Mouse (Mus musculus): ENCODE measurements around the gene Snx9. TPM values are rescaled to one million over a fixed set of nuclear protein-coding genes. Genes with fewer than 3 reads are reported as not detected.

Snx9 gene
- total and polyA plus RNA-seq, 3 experiments, result 12.9 to 22.8 TPM; not detected in 1

DNA sequence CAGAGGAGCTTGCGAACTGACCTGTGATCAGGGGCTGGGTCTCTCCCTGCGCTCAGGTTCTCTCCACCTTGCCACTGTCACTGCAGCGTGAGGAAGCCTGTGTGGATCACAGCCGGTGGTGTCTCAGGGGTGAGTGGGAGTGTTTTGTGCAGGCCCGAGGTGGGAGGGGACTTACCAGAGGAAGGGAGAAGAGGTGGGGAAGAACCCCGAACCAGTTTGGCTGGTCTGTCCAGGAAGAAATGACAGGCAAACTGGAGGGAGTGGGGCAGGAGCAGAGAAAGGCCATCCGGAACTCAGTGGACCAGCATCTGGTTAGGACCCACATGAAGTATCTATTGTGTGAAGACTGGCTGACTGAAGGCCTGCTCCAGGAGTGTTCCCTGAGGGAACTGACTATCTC is 118.0 kb downstream of the Snx9 start:
- no peaks in the 10 kb centered on the region for H3K36me3 ChIP-seq (ENCODE audit: control insufficient read depth in 1 of 2, insufficient read depth in 2 of 2, low read length in 2 of 2)
- no peak for TF ChIP-seq ZMIZ1 (IDR thresholded peaks at IDR 0.05; ENCODE audit: low read depth, low read length)
- no peak for TF ChIP-seq ELF1 (IDR thresholded peaks at IDR 0.05; ENCODE audit: low read depth, low read length)
- no peak for TF ChIP-seq GABPA (IDR thresholded peaks at IDR 0.05; ENCODE audit: low read depth, low read length)
- TF ChIP-seq CHD2 (IDR thresholded peaks at IDR 0.05; ENCODE audit: low read length), result no peak
- no peak for TF ChIP-seq HCFC1 (IDR thresholded peaks at IDR 0.05; ENCODE audit: low read depth, low read length)
- TF ChIP-seq MAX (IDR thresholded peaks at IDR 0.05; ENCODE audit: low read length), result no peak
- no peak for TF ChIP-seq JUND (IDR thresholded peaks at IDR 0.05; ENCODE audit: low read depth, low read length)
- TF ChIP-seq BHLHE40 (IDR thresholded peaks at IDR 0.05; ENCODE audit: borderline replicate concordance, low read depth, low read length), result no peak
- TF ChIP-seq USF2 (IDR thresholded peaks at IDR 0.05; ENCODE audit: borderline replicate concordance in 1 of 2, insufficient read depth in 1 of 2, low read depth in 1 of 2, low read length in 2 of 2), result no peak
- no peak for TF ChIP-seq TAL1 (IDR thresholded peaks at IDR 0.05; ENCODE audit: low read length)
- TF ChIP-seq NRF1 (IDR thresholded peaks at IDR 0.05; ENCODE audit: insufficient read depth, low read depth, low read length, poor library complexity, severe bottlenecking), result no peak
- TF ChIP-seq POLR2AphosphoS2 (IDR thresholded peaks at IDR 0.05; ENCODE audit: low read length), result no peak
- no peak for TF ChIP-seq MAFK (IDR thresholded peaks at IDR 0.05; ENCODE audit: borderline replicate concordance, low read depth, low read length)
- TF ChIP-seq E2F4 (IDR thresholded peaks at IDR 0.05; ENCODE audit: borderline replicate concordance, low read depth, low read length), result no peak
- TF ChIP-seq EP300 (IDR thresholded peaks at IDR 0.05; ENCODE audit: low read depth in 1 of 2, low read length in 2 of 2), result no peak
- TF ChIP-seq RAD21 (IDR thresholded peaks at IDR 0.05; ENCODE audit: low read depth, low read length), result no peak
- no peaks in the 10 kb centered on the region for H3K9me3 ChIP-seq (replicated peaks; ENCODE audit: insufficient read depth, low read length)
- DNase-seq (ENCODE audit: low read depth, low spot score), result no peak
- no peak overlapping the region for H3K9ac ChIP-seq (ENCODE audit: control insufficient read depth, low read depth, low read length, poor library complexity, severe bottlenecking)
- H3K27ac ChIP-seq (ENCODE audit: control insufficient read depth, low read depth, low read length), result no peak overlapping the region
- H3K79me2 ChIP-seq (ENCODE audit: control insufficient read depth, insufficient read depth, low read length, poor library complexity), result no peaks in the 10 kb centered on the region
- no peaks in the 10 kb centered on the region for H3K4me1 ChIP-seq (ENCODE audit: control insufficient read depth in 1 of 2, insufficient read depth in 2 of 2, low read length in 2 of 2)
- H3K4me3 ChIP-seq (ENCODE audit: control insufficient read depth in 1 of 2, insufficient read depth in 1 of 2, low read depth in 2 of 2, low read length in 2 of 2), result no peak overlapping the region
- H3K27me3 ChIP-seq (ENCODE audit: control insufficient read depth in 1 of 2, insufficient read depth in 2 of 2, low read length in 2 of 2), result no peaks in the 10 kb centered on the region

DNA sequence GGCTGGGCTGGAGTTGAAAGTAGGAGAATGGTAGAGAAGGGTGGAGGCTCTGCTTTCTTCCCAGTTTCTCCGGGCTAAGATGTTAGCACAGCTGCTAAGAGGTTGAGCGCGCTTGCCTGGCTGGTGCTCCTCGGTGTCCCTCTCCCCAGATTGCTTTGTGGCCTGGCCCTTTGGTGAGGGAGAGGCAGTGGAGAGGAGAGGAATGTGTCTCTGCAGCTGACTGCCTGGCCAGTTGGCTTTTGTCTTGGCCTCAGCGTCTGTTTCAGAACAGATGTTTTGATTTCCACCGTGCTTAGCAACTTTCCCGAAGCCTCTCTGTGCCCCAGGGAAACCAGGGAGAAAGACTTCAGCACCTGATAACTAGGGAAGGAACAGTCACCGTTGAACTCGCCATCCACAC is 118.7 kb downstream of the Snx9 start:
- H3K27me3 ChIP-seq (ENCODE audit: control insufficient read depth in 1 of 2, insufficient read depth in 2 of 2, low read length in 2 of 2), result no peaks in the 10 kb centered on the region
- H3K4me3 ChIP-seq (ENCODE audit: control insufficient read depth in 1 of 2, insufficient read depth in 1 of 2, low read depth in 2 of 2, low read length in 2 of 2), result no peak overlapping the region
- no peaks in the 10 kb centered on the region for H3K36me3 ChIP-seq (ENCODE audit: control insufficient read depth in 1 of 2, insufficient read depth in 2 of 2, low read length in 2 of 2)
- no peaks in the 10 kb centered on the region for H3K79me2 ChIP-seq (ENCODE audit: control insufficient read depth, insufficient read depth, low read length, poor library complexity)
- no peaks in the 10 kb centered on the region for H3K4me1 ChIP-seq (ENCODE audit: control insufficient read depth in 1 of 2, insufficient read depth in 2 of 2, low read length in 2 of 2)
- no peak overlapping the region for H3K9ac ChIP-seq (ENCODE audit: control insufficient read depth, low read depth, low read length, poor library complexity, severe bottlenecking)
- no peak for TF ChIP-seq MYB (IDR thresholded peaks at IDR 0.05; ENCODE audit: low read depth, low read length)
- TF ChIP-seq MAFK (IDR thresholded peaks at IDR 0.05; ENCODE audit: borderline replicate concordance, low read depth, low read length), result no peak
- TF ChIP-seq MAZ (IDR thresholded peaks at IDR 0.05; ENCODE audit: low read depth, low read length), result no peak
- no peak for TF ChIP-seq RAD21 (IDR thresholded peaks at IDR 0.05; ENCODE audit: low read depth, low read length)
- TF ChIP-seq MAX (IDR thresholded peaks at IDR 0.05; ENCODE audit: low read length), result no peak
- TF ChIP-seq MYC (IDR thresholded peaks at IDR 0.05; ENCODE audit: low read depth, low read length), result no peak
- no peak for TF ChIP-seq ETS1 (IDR thresholded peaks at IDR 0.05; ENCODE audit: low read depth, low read length)
- no peak for TF ChIP-seq TAL1 (IDR thresholded peaks at IDR 0.05; ENCODE audit: low read length)
- no peak for TF ChIP-seq E2F4 (IDR thresholded peaks at IDR 0.05; ENCODE audit: borderline replicate concordance, low read depth, low read length)
- no peak for TF ChIP-seq POLR2AphosphoS5 (IDR thresholded peaks at IDR 0.05; ENCODE audit: borderline replicate concordance, low read depth, low read length)
- TF ChIP-seq MEF2A (IDR thresholded peaks at IDR 0.05; ENCODE audit: extremely low read depth, insufficient replicate concordance, low read depth, low read length, poor library complexity, severe bottlenecking), result no peak
- no peak for TF ChIP-seq POLR2A (IDR thresholded peaks at IDR 0.05; ENCODE audit: control insufficient read depth in 1 of 2, insufficient read depth in 1 of 2, low read depth in 1 of 2, low read length in 2 of 2, poor library complexity in 1 of 2)
- no peak for TF ChIP-seq JUND (IDR thresholded peaks at IDR 0.05; ENCODE audit: low read depth, low read length)
- TF ChIP-seq ELF1 (IDR thresholded peaks at IDR 0.05; ENCODE audit: low read depth, low read length), result no peak
- no peak for TF ChIP-seq CTCF (IDR thresholded peaks at IDR 0.05 in 2 of 3, conservative IDR thresholded peaks at IDR 0.05 in 1 of 3; ENCODE audit: control insufficient read depth in 1 of 3, insufficient read depth in 1 of 3, low read depth in 2 of 3, low read length in 3 of 3, poor library complexity in 1 of 3, severe bottlenecking in 1 of 3)
- no peak for TF ChIP-seq USF2 (IDR thresholded peaks at IDR 0.05; ENCODE audit: borderline replicate concordance in 1 of 2, insufficient read depth in 1 of 2, low read depth in 1 of 2, low read length in 2 of 2)
- TF ChIP-seq UBTF (IDR thresholded peaks at IDR 0.05; ENCODE audit: borderline replicate concordance, insufficient read depth, low read depth, low read length), result no peak
- DNase-seq (ENCODE audit: low read depth, low spot score), result no peak
- H3K9me3 ChIP-seq (replicated peaks; ENCODE audit: insufficient read depth, low read length), result no peaks in the 10 kb centered on the region
- H3K27ac ChIP-seq (ENCODE audit: control insufficient read depth, low read depth, low read length), result no peak overlapping the region
